In genomic region chr2:29826318-29826925, GRCm38 (mm10) we compare ENCODE assay signal across 8 mouse cellular contexts. TPM values are rescaled to one million over a fixed set of nuclear protein-coding genes. Genes with fewer than 3 reads are reported as not detected.
DNase-seq lines count a peak whose midpoint lies in the region; ATAC-seq lines count a peak whose summit lies in the region.

No protein-coding gene starts in this region.

- H3K9ac ChIP-seq in heart, embryonic 15.5 days: peak overlapping the region; percentile 57
- peak overlapping the region; percentile 81 for H3K9ac ChIP-seq in hindbrain, embryonic 11.5 days (ENCODE audit: low read depth, low read length)

- H3K4me1 ChIP-seq in heart, embryonic 15.5 days (replicated peaks): peaks cover 14% of the 10 kb centered on the region
- H3K4me1 ChIP-seq in hindbrain, embryonic 11.5 days (replicated peaks; ENCODE audit: control insufficient read depth, insufficient read depth, low read length): peaks cover 6% of the 10 kb centered on the region
- peaks cover 25% of the 10 kb centered on the region for H3K4me1 ChIP-seq in midbrain, embryonic 10.5 days

- H3K4me2 ChIP-seq in heart, embryonic 15.5 days: peak overlapping the region; percentile 64
- H3K4me2 ChIP-seq in hindbrain, embryonic 11.5 days (replicated peaks; ENCODE audit: low read depth, low read length): peak overlapping the region; percentile 62

- no peaks in the 10 kb centered on the region for H3K27me3 ChIP-seq in heart, embryonic 15.5 days
- no peaks in the 10 kb centered on the region for H3K27me3 ChIP-seq in hindbrain, embryonic 11.5 days (ENCODE audit: control insufficient read depth, insufficient read depth, low read length)
- no peaks in the 10 kb centered on the region for H3K27me3 ChIP-seq in midbrain, embryonic 10.5 days (ENCODE audit: low read depth, poor library complexity, severe bottlenecking)

- no peak for ATAC-seq in heart, embryonic 15.5 days (replicated peaks; ENCODE audit: insufficient number of reproducible peaks, insufficient read depth, low FRiP score, low read depth)
- peak; percentile 44 for ATAC-seq in hindbrain, embryonic 11.5 days (ENCODE audit: low FRiP score)

- 0 out of 2 replicates have a peak, but pooled peaks cover 2% of the 10 kb centered on the region for H3K36me3 ChIP-seq in heart, embryonic 15.5 days
- H3K36me3 ChIP-seq in hindbrain, embryonic 11.5 days (ENCODE audit: control insufficient read depth, insufficient read depth, low read length): no peaks in the 10 kb centered on the region
- H3K36me3 ChIP-seq in midbrain, embryonic 10.5 days: peaks cover 24% of the 10 kb centered on the region

- WGBS in heart, embryonic 15.5 days: 15% methylated on average over 11 of the region's 11 CpGs
- 13% methylated on average over 11 of the region's 11 CpGs for WGBS in hindbrain, embryonic 11.5 days
- WGBS in midbrain, embryonic 10.5 days: 19% methylated on average over 11 of the region's 11 CpGs

- intact Hi-C loops in heart, postnatal 25 days (cut with DNase I): no loop called here
- intact Hi-C loops in gastrocnemius, postnatal 14 days (cut with DNase I; ENCODE audit: low total_unique reads): no loop called here

- DNase-seq in heart, postnatal 25 days (ENCODE audit: low spot score): no peak
- peak; percentile 51 for DNase-seq in MN1 (ENCODE audit: low spot score)
- DNase-seq in hindbrain, embryonic 11.5 days (ENCODE audit: low spot score): peak; percentile 10
- DNase-seq in midbrain, embryonic 10.5 days (ENCODE audit: low spot score): no peak
- no peak for DNase-seq in adrenal gland, postnatal 25 days
- no peak for DNase-seq in gastrocnemius, postnatal 14 days
- DNase-seq in gastrocnemius, postnatal 25 days: no peak

- peak overlapping the region; percentile 79 for H3K4me3 ChIP-seq in heart, embryonic 15.5 days
- H3K4me3 ChIP-seq in hindbrain, embryonic 11.5 days (ENCODE audit: low read depth, low read length): peak overlapping the region; percentile 96
- H3K4me3 ChIP-seq in midbrain, embryonic 10.5 days: peak overlapping the region; percentile 78

- no peaks in the 10 kb centered on the region for H3K9me3 ChIP-seq in heart, embryonic 15.5 days (replicated peaks)
- H3K9me3 ChIP-seq in hindbrain, embryonic 11.5 days (ENCODE audit: control insufficient read depth, low read length): no peaks in the 10 kb centered on the region
- no peaks in the 10 kb centered on the region; the same call in 1 of the 2 replicates for H3K9me3 ChIP-seq in midbrain, embryonic 10.5 days (replicated peaks)

- H3K27ac ChIP-seq in heart, embryonic 15.5 days: peak overlapping the region; percentile 88
- H3K27ac ChIP-seq in hindbrain, embryonic 11.5 days (ENCODE audit: low read depth, low read length): peak overlapping the region; percentile 97
- peak overlapping the region; percentile 91 for H3K27ac ChIP-seq in midbrain, embryonic 10.5 days (replicated peaks)

RNA-seq across cellular contexts. Expression of gene Urm1, which starts 6.5 kb away (rescaled TPM):
- 13.0 and 18.6 TPM in 2 replicates for polyA plus RNA-seq in heart, embryonic 15.5 days (2015; fragmentation: Nextera tagmentation; extraction: Ambion mirVana)
- 10 to 100 TPM; 31.8 to 32.4 TPM for total RNA-seq in heart, postnatal 25 days (2021)
- 17.4 and 29.0 TPM in 2 replicates for polyA plus RNA-seq in hindbrain, embryonic 11.5 days (2014; fragmentation: Nextera tagmentation; extraction: Ambion mirVana)
- polyA plus RNA-seq in midbrain, embryonic 10.5 days (2016; fragmentation: Nextera tagmentation; extraction: Ambion mirVana): 22.3 TPM in 2 replicates
- total RNA-seq in adrenal gland, postnatal 25 days (2021): 27.4 and 39.2 TPM in 2 replicates
- 10 to 100 TPM; 21.1 to 21.9 TPM for total RNA-seq in gastrocnemius, postnatal 14 days (2021)
- total RNA-seq in gastrocnemius, postnatal 25 days (2021): 10 to 100 TPM; 20.9 to 26.0 TPM

RNA-seq across cellular contexts. Expression of gene Slc27a4, which starts 24.0 kb away (rescaled TPM):
- 9.7 and 12.6 TPM in 2 replicates for polyA plus RNA-seq in heart, embryonic 15.5 days (2015; fragmentation: Nextera tagmentation; extraction: Ambion mirVana)
- total RNA-seq in heart, postnatal 25 days (2021): 10 to 100 TPM; 17.9 to 18.7 TPM
- 17.9 and 18.4 TPM in 2 replicates for polyA plus RNA-seq in hindbrain, embryonic 11.5 days (2014; fragmentation: Nextera tagmentation; extraction: Ambion mirVana)
- polyA plus RNA-seq in midbrain, embryonic 10.5 days (2016; fragmentation: Nextera tagmentation; extraction: Ambion mirVana): 16.9 and 18.1 TPM in 2 replicates
- 40.9 and 42.2 TPM in 2 replicates for total RNA-seq in adrenal gland, postnatal 25 days (2021)
- total RNA-seq in gastrocnemius, postnatal 14 days (2021): 10 to 100 TPM in 1 of 2 experiments, 1 to 10 TPM in 1; 8.6 to 10.1 TPM
- total RNA-seq in gastrocnemius, postnatal 25 days (2021): 10 to 100 TPM in 1 of 2 experiments, 1 to 10 TPM in 1; 8.2 to 10.7 TPM

RNA-seq across cellular contexts. Expression of gene Trub2, which starts 38.1 kb away (rescaled TPM):
- 21.0 and 29.8 TPM in 2 replicates for polyA plus RNA-seq in heart, embryonic 15.5 days (2015; fragmentation: Nextera tagmentation; extraction: Ambion mirVana)
- total RNA-seq in heart, postnatal 25 days (2021): 10 to 100 TPM; 30.3 to 34.1 TPM
- polyA plus RNA-seq in hindbrain, embryonic 11.5 days (2014; fragmentation: Nextera tagmentation; extraction: Ambion mirVana): 30.2 and 32.3 TPM in 2 replicates
- polyA plus RNA-seq in midbrain, embryonic 10.5 days (2016; fragmentation: Nextera tagmentation; extraction: Ambion mirVana): 54.2 and 62.4 TPM in 2 replicates
- 29.8 and 42.5 TPM in 2 replicates for total RNA-seq in adrenal gland, postnatal 25 days (2021)
- total RNA-seq in gastrocnemius, postnatal 14 days (2021): 10 to 100 TPM; 28.0 to 28.3 TPM
- 10 to 100 TPM; 24.8 to 24.9 TPM for total RNA-seq in gastrocnemius, postnatal 25 days (2021)

RNA-seq across cellular contexts. Expression of gene Coq4, which starts 39.1 kb away (rescaled TPM):
- 22.9 and 28.7 TPM in 2 replicates for polyA plus RNA-seq in heart, embryonic 15.5 days (2015; fragmentation: Nextera tagmentation; extraction: Ambion mirVana)
- 10 to 100 TPM; 17.2 to 18.3 TPM for total RNA-seq in heart, postnatal 25 days (2021)
- polyA plus RNA-seq in hindbrain, embryonic 11.5 days (2014; fragmentation: Nextera tagmentation; extraction: Ambion mirVana): 37.7 and 39.7 TPM in 2 replicates
- 48.1 and 48.6 TPM in 2 replicates for polyA plus RNA-seq in midbrain, embryonic 10.5 days (2016; fragmentation: Nextera tagmentation; extraction: Ambion mirVana)
- 19.7 and 23.0 TPM in 2 replicates for total RNA-seq in adrenal gland, postnatal 25 days (2021)
- total RNA-seq in gastrocnemius, postnatal 14 days (2021): 10 to 100 TPM in 1 of 2 experiments, 1 to 10 TPM in 1; 6.7 to 10.7 TPM
- 1 to 10 TPM; 7.4 to 8.3 TPM for total RNA-seq in gastrocnemius, postnatal 25 days (2021)

RNA-seq across cellular contexts. Expression of gene Cercam, which starts 42.5 kb away (rescaled TPM):
- 17.9 and 24.4 TPM in 2 replicates for polyA plus RNA-seq in heart, embryonic 15.5 days (2015; fragmentation: Nextera tagmentation; extraction: Ambion mirVana)
- 1 to 10 TPM; 4.6 to 5.8 TPM for total RNA-seq in heart, postnatal 25 days (2021)
- polyA plus RNA-seq in hindbrain, embryonic 11.5 days (2014; fragmentation: Nextera tagmentation; extraction: Ambion mirVana): 16.9 and 17.1 TPM in 2 replicates
- 39.1 and 42.5 TPM in 2 replicates for polyA plus RNA-seq in midbrain, embryonic 10.5 days (2016; fragmentation: Nextera tagmentation; extraction: Ambion mirVana)
- total RNA-seq in adrenal gland, postnatal 25 days (2021): 11.3 and 11.6 TPM in 2 replicates
- 10 to 100 TPM; 17.7 TPM for total RNA-seq in gastrocnemius, postnatal 14 days (2021)
- 10 to 100 TPM in 1 of 2 experiments, 1 to 10 TPM in 1; 8.5 to 10.6 TPM for total RNA-seq in gastrocnemius, postnatal 25 days (2021)

Comparison
In these comparisons a context has a peak if more than half of its experiments do, and no peak if none do; other contexts are left out.
1. DNase-seq: peak in MN1 (single experiment) and hindbrain, embryonic 11.5 days (single experiment); none in heart, postnatal 25 days (single experiment), midbrain, embryonic 10.5 days (single experiment), adrenal gland, postnatal 25 days (single experiment), gastrocnemius, postnatal 14 days (single experiment) and gastrocnemius, postnatal 25 days (single experiment).
2. Peak in every context shown above with its lines, with median percentiles within 50 percentile points of each other: H3K27ac ChIP-seq and H3K4me3 ChIP-seq.